Mouse (Mus musculus): ENCODE data around the gene Midn.
"Not testable (repeated sequence)": the region's sequence is repeated elsewhere in the genome, so short reads cannot be mapped to it uniquely, and the experiment has no call there.

Midn gene

GRCm38 (mm10) chr10:80158307-80158986, 10.4 kb downstream of the Midn start:
- DNase-seq (ENCODE audit: low read depth): peak; percentile 88

DNA sequence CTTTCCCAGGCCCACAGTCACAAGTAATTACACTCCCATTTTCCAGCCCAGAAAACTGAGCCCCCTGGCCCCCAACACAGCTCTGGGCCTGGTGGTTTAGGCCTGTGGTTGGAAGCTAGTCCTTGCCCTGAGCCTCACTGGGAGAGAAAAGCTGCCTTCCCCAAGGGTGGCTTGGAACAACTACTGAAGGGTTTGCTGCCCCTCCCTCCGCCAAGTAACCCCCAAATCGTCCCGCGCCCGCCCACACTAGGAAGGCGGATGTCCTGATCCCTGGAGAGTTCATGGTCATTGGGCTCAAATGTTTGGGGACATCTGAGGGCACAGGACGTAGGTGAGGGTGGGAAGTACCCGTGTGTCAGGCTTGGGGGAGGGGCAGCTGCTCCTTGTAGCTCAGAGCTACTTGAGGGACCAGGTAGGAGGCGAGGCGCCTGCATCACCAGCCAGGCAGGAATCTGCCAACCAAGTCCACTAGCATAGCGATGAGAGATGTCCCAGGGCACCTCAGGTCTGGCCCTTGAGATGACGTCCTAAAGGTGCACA, 11.0 kb downstream of the Midn start:
- DNase-seq (ENCODE audit: low read depth): no peak

- DNase-seq (ENCODE audit: low read depth): peak; percentile 100
These were observed 11.7 kb downstream of the Midn start for GRCm38 (mm10) chr10:80159561-80160454.

DNA sequence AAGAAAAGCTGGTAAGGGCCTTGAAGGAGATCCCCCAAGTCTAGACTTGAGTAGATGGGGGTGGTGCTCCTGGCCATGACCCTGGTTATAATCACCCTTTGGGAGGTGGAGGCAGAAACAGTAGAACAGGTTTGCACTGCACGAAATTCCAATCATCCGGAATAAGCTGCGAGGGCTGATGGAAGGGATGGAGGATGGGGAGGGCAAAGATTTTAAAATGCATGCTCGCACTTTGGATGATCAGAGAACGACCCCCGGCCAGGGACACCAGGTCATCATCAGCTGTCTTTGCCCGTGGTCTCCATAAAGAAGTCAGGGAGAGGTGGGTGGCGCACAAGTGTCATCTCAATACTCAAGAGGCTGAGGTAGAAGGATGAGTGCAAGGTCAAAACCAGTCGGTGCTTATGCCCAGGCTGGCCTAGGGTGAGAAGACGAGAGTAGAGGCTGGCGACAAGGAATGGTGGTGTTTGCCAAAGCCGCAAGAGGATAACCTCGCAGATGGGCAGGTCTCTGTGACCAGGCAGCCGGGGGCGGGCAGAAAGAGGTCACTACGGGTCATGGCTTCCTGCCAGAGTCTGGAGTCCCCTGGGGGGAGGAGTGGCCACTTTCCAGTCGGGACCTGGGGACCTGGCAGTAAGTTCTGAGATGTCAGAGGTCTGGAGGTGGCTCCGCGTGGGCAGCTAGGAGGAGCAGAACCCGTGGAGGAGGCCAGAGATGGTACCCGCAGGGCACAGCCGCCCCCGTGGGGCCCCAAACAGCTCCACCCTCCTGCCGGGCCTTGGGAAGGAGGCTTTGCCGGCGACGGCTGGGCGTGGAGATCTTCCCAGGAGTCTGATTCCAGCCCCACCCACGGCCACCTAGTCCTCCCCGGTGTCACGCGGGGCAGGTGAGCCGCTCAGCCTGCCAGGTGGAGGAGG, 12.6 kb downstream of the Midn start:
- DNase-seq (ENCODE audit: low read depth): peak; percentile 85

DNA sequence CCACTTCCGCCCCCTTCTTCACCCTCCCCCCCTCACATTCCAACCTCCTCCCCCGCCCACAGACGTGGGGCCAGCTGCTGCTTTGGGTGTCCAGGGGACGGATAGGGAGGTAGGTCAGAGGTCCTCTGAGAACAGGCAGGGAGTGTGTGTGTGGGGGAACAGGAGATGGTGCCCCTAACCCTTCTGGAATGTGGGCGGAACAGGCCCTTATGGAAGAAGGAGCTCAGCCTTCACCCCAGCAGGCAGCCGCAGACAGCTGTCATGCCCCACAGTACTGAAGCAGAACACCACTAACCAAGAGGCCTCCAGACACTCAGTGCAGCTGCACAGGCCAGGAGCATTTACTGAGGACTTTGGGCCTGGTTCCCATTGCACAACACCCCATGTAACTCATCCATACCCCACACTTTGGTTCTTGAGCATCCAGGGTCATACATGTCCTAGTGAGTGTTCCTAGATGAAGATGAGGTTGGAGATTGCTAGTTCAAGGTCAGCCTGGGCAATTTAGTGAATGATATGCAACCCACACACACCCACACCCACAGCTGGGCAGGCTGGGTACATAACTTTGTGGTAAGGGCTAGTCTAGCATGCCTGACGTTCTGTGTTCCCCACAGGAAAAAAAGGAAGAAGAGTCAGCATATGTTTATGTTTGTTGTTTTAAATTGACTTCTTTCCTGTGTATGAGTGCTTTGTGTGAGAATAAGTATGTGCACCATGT, 13.6 kb downstream of the Midn start:
- DNase-seq (ENCODE audit: low read depth): peak; percentile 57

GRCm38 (mm10) chr10:80162243-80162608, 14.2 kb downstream of the Midn start:
- DNase-seq (ENCODE audit: low read depth): no peak

GRCm38 (mm10) chr10:80162716-80163299, 14.7 kb downstream of the Midn start:
- no peak for DNase-seq (ENCODE audit: low read depth)

GRCm38 (mm10) chr10:80163721-80164120, 15.6 kb downstream of the Midn start:
- DNase-seq (ENCODE audit: low read depth): no peak

DNA sequence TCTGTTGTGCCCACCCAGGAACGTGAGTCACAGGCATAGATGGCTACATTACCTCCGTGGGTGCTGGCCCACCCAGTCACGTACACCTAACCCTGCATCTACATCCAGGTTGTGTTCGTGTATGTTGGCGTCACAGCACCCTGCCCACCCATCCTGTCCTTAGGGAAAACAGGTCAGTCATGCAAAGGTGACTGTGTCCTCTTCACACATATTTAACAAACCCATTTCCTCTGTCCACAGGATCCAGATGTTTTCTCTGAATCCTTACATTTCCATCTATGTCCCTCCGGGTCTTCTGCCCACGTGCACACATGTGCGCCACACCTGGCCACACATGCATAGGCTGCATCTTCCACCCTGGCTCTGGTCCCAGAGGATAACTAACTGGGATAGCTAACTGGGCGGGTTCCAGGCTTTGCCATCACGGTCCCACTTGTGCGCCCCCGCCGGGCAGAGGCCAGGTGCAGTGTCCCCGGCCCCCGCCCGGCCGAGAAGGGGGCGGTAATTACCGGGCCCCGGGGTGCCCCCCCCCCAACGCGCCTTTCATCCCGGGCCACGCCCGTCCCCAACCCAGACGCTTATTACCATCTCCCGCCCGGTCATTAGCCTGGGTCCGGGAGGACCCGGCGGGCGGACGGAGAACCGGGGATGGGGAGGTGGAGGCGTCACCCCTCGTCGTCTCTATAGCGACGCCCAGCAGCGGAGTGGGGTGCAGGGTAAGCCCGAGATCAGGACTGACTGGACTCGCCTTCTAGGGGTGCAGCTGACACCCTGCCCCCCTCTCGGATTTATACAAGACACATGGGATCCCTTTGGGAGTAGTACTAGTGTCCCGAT, 16.3 kb downstream of the Midn start:
- DNase-seq (ENCODE audit: low read depth): no peak

GRCm38 (mm10) chr10:80164998-80165344, 16.9 kb downstream of the Midn start:
- peak; percentile 97 for DNase-seq (ENCODE audit: low read depth)

DNA sequence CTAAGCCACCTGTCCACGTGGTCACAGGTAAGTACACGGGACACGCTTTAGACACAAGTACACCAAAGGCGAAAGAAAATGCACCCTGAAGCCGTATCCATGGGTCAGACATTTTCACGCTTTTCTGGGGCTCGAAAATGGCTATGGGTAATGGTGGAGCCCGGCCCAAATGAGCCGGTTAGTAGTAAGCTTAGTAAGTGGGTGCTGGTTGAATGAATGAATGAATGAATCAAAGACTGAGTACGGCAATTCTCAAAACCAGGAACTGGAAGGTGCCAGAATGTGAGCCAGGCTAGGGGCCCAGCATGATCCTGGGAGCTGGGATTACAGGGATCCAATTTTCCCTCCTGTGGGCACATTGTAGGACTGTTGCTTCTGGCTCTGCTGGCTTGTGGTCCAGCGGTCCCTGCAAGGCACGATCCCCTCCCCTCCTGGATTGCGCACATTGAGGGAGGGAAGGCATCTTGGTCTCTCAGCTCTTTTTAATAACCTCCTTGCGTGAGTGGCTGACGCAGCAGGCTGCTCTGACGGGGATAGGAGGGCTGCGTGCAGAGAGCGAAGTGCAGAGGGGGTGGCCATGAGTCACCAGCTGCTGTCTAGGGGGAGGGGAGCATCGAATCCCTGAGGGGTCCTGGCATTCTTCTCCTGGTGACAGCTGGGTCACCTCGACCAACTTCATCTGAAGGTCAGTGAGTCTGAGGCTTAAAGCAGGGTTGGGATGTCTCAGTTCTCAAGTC, 17.5 kb downstream of the Midn start, which contains the start of gene Cirbp:
Gene Cirbp (plus strand): TSS at position 594 of the 737 bp plus-strand sequence.
- no peak for DNase-seq (ENCODE audit: low read depth)

- not testable (repeated sequence) for DNase-seq (ENCODE audit: low read depth)
These were observed 18.1 kb downstream of the Midn start for GRCm38 (mm10) chr10:80166136-80166535.

GRCm38 (mm10) chr10:80167460-80168037, 19.5 kb downstream of the Midn start:
- DNase-seq (ENCODE audit: low read depth): peak; percentile 99

DNA sequence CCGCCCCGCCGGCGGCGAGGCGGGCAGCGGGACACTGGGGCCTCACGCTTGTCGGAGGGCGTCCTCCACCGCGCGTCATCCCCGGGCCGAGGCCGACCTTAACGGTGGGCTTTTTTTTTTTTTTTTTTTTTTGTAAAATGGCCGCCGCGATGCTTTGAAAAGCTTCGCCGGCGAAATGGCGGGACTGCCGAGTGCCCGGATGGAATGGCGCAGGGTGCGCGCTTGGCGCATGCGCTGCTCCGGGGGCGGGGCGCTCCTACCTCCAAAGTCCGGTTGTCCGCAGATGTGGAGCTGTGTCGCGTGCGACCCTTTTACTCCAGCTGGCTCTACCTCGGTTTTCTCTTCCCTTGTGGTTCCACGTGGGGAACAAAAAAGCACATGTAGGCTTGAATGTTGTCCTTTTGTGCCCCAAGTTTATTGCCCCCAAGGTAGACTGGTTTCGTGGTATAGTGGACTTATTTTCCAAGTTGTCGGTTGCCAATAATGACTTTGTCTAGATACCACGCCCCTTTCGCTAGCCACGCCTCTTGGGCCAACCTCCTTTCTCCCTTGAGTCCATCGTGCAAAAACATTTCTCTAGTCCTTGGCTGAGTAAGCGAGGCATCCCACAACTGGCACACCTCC, 20.1 kb downstream of the Midn start:
- peak; percentile 93 for DNase-seq (ENCODE audit: low read depth)

DNA sequence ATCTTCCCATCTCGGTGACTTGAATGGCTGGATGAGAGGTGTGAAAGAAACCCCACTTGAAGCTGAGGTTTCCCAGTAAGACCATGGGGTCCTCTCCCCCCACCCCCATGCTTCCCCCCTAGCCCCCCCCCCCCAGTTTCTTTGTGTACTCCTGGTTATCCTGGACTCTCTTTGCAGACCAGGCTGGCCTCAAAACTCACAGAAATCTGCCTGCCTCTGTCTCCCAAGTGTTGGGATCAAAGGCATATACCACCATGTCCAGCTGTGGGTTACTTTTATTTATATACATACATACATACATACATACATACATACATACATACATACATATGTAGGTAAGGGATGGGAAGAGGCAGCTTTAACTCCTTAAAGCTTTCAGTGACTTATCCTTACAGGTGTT, 21.0 kb downstream of the Midn start:
- no peak for DNase-seq (ENCODE audit: low read depth)

DNA sequence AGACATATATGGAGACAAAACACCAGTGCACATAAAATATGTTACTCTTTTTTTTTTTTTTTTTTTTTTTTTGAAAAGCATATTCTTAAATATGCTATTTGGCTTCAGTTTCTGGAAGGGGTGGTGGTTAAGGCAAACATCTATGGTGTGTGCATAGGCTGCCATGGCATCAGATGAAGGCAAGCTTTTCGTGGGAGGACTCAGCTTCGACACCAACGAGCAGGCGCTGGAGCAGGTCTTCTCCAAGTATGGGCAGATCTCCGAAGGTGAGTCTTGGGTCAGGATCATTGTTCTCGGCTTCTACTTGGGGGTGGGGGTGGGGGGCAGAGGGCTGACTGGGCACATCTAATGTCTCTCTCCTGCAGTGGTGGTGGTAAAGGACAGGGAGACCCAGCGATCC, 21.6 kb downstream of the Midn start:
- DNase-seq (ENCODE audit: low read depth): no peak

DNA sequence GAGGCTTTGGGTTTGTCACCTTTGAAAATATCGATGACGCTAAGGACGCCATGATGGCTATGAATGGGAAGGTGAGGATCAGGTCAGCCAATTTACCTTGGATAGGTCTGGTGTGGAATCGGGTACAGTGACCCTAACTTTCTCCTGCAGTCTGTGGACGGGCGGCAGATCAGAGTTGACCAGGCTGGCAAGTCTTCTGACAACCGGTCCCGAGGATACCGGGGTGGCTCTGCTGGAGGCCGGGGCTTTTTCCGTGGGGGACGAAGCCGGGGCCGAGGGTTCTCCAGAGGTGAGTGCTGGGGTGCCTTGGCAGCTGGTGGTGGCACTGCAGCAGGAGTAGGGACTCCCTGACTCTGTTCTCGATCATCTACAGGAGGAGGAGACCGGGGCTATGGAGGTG, 22.0 kb downstream of the Midn start:
- peak; percentile 8 for DNase-seq (ENCODE audit: low read depth)

GRCm38 (mm10) chr10:80170601-80171021, 22.5 kb downstream of the Midn start:
- DNase-seq (ENCODE audit: low read depth): peak; percentile 20
